Mouse (Mus musculus) yolk sac, embryonic 10.5 days (tissue): ENCODE measurements at regions not wholly inside any gene's neighbourhood (a gene's known extent, or its start where the extent isn't known, plus 50 kb on each side); places are given as distances from the start of the nearest gene placed in this dataset.

ENCODE experiments used
- DNase-seq: peaks from one replicate; pipeline ENCODE4 v3.0.0-alpha.2; 2017; ENCODE audit warnings: low spot score

DNA sequence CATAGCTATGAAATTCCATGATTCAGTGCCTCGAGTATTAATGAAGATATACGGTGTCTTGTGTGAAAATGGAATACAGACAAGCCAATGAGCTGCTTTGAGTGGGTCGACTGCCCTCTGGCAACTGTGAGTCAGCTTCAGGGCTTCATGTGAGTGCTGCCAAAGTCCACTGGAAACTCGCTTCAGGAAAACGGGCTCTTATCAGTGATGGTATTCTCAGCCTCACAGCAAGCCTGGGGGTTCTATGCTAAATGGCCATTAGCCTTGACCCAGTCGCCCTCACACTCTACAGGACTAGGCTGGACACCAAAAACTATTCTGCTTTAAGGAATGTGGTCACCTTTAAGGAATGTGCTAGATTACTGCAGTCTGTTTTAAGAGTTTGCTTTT is 477.8 kb downstream of the Efnb2 start:
- peak; percentile 26 for DNase-seq

DNA sequence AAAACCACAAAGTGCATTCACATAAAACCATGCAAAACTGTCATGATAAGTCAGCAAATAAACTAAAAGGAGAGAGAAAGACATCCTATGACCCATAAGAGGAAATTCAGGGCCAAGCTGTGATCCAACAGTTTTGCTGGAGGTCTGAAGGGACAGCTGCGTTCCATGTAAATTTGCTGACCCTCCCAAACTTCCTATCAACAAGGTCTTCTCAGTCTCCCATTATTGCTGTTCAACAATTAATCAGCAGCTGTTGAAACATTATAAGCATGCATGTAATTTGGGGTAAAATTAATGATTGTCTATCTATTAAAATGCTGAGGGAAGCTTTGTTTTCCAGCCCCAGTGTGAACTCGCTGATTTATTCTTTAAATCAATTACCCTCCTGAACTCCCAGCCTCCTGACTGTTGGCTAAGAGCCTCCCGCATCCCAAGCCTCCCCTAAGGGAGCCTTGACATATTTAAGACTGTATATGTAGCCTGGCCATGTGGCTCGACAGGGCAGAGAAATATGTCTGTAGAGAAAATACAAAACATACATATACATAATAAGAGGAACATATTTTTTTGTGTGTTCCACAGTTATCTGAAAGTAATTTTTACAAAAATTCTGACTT is 478.3 kb downstream of the Efnb2 start:
- no peak for DNase-seq

DNA sequence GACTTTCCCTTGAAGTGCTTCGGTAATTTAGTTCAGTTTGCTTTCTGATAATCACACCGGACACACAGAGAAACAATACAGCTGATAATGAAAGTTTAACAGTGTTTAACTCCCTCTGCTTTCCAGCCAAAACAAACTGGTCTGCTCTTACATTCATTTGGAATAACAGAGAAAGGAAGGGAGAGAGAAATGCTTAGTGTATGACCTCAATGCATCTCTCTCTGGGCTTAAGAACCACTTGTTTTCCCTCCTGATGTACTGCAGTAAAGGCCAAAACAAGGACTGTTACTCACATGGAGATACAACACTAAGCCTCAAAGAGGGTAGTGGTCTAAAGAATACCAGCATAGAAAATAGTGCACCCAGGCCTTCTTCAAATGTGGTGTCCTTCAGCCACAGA is 478.9 kb downstream of the Efnb2 start:
- no peak for DNase-seq

DNA sequence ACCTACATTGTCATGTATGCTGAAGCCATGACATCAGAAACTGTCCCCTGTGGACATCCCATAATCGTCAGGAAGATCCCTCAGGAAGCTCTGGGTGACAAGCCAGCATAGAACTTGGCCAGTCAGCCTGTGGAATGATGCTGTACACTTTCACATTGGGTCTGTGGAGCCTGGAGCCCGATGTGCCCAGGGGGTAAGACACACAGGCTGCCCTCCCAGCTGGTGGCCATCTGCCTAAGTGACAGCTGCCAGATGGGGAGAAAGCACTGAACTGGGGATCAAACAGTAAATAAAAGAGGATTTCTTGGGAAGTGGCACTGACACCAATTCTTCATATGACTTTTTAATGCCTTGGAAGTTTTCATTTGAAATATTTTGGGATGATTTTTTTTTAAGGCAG is 486.8 kb downstream of the Efnb2 start:
- no peak for DNase-seq

DNA sequence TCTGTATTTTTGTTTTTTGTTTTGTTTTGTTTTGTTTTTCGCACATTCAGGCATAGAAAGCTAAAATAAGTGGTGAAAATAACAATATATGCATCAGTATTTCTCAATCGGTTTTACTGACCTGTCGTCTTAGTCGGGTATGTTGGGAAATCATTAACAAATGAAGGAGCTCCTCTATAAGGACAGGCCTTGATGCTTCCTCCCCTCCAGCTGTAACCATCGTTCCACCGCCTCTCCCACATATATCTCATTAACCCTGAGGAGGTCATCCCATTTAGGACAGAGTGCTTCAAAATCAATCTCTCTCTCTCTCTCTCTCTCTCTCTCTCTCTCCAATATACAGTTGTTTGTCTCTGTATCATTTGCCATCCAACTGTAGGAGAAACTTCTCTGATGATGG is 492.4 kb downstream of the Efnb2 start:
- no peak for DNase-seq

DNA sequence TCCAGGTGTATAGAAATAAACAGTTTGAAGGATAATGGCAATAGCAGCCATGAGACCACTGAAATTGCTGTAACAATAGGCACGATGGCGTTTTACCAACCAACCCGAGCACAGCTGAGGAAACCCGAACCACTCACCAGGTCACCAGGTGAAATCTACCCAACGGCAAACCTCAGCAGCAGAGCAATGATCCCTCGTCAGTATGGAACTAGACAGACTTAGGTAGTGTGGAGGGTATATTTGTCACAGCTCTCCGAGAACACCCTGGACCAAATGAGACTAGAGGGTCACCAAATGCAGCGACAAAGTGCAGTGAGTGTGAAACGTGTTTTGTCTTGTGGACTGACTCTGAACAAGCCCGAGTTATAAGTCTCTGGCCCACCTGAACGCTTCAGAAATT is 492.8 kb downstream of the Efnb2 start:
- DNase-seq, result no peak

DNA sequence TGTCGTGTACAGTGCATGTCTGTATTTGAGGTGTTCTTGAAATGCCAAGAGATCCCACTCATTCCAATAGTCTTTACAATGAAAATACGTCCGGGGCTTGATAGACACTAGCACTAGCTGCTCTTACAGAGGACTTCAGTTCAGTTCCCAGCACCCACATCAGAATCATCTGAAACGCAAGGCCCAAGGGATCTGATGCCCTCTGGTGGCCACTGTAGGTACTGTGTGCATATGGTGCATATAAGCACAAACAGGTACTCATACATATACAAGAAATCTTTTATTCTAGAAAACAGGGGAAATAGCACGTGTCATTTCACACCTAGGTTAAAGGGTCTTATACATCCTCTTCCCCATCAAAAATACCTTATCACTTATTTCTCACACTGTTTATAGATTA is 513.5 kb downstream of the Efnb2 start:
- no peak for DNase-seq

DNA sequence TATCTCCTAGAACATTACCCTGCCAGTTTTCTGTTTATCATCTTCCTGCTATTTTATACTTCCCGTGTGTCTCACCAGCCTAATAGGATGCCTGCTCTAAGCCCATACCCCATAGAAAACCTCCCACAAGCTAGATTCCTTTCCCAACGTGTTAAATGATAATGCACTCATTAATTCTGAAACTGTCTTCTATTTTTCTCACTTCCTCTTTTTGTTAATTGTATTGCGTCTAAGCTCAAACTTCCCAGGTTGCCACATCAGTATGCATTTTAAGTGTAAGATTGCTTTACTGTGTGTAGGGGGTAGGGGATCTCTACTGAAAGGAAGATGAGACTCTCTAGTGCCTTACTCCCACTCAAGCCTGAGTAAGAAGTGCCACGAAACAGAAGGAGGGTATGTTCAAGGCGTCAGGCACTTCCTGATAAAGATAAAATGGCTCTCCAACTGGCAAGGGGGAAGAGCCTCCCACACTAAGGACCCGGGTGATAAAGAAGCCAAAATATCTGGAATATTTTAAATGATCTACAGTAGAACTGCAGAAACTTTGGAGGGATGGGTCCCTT is 518.0 kb downstream of the Efnb2 start:
- no peak for DNase-seq

DNA sequence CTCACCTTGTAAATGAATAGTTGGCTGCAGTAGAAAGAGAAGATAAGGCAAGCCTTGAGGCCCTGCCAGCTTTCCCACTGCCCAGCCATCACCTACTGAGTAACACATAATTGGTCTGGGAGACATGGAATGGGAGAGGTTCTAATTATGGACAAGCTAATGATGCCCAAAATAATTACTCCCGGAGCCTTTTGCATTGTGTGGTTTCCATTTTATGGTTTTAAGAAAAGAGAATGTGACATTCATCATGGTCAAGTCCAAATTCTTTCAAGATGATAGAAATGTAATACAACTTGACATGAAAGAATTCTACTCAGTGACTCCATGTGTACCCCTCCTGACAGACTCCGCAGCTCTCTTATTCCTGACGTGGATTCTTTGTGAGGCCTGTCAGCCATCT is 518.6 kb downstream of the Efnb2 start:
- no peak for DNase-seq

DNA sequence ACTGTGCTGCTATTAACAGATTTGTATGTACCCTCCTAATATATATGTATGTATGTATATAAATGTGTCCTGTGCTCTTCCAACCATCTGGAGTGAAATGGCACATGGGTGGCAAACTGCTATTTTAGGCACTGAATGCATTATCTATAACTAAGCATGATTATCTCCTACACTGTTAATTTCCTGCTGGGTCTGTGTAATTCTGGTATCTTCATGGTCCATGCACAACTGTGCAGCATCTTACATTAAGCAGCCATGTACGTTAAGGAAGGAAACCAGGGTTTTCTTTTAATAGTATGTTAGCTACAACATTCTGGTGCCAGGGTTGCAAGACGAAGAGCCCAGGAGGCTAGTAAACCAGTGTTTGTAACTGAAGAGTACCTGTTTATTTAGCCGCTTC is 521.3 kb downstream of the Efnb2 start:
- no peak for DNase-seq

DNA sequence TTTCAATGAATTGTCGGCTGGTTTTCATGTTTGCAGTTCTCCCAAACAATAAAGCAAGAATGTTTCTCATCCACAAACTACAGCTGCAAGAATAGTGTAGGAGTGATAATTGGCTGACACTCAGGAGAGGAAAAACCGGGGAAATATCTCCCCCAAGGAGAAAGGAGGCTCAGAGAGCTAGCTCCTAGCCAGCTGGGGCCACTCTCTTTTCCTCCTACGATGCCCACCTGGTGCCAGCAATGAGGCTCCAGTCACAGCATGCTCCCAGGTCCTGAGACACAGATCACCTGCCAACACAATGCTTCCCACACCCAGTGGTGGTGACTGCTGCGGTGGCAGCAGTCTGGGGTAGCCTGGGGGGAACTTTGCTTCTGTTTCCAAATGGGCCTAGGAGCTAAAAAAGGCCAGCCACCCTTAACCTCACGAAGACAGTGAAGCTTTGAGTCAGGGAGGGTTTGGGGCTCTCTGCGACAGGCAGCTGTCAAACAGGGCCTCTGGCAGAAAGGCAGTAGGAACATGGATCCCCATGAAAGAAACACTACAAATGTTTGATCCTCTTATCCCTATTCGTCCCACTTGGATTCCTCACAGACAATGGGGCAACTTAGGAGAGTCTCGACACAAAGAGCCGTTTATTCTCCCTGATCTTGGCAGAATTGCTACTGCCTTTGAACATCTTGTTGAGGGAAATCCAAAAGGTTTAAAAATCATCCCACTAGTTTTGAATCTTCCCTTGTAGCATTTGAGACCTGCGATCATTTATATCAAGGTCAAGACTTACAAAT is 527.8 kb downstream of the Efnb2 start:
- DNase-seq, result no peak

DNA sequence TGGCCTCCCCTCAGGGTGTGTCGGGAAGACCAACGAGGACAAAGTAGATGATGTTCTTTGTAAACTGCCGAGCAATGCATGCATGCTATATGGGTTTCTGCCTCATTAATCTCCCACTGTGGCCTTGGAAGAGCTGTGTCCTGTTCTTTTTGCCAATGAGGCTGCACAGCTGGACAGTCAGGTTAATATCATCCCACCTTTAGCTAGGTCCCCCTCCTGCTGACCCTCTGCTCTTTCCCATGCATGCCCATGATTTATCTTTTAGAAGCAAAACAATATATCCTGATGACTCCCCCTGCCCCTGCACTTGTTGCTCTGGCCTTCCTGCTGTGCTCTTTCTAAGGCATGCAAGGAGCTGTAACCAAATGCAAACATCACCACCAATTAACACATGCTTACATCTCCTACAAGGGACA is 529.1 kb downstream of the Efnb2 start:
- no peak for DNase-seq

DNA sequence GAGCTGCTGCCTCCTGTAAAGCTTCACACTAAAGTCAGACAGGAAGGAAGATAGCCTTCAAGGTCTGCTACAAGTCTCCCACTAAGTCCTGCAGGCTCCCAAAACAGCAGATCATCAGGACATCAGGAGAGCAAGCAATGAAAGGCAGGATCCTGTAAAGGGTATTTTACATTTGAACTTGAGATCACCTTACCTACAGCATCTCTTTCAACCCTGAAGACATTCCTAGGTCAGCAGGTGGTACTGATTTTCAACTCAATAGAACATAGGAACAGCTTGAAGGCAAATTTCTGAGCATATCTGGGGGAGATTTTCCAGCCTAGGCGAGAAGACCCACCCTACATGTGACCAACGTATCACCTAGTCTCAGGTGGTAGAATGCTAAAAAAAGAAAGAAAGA is 530.2 kb downstream of the Efnb2 start:
- DNase-seq, result no peak

DNA sequence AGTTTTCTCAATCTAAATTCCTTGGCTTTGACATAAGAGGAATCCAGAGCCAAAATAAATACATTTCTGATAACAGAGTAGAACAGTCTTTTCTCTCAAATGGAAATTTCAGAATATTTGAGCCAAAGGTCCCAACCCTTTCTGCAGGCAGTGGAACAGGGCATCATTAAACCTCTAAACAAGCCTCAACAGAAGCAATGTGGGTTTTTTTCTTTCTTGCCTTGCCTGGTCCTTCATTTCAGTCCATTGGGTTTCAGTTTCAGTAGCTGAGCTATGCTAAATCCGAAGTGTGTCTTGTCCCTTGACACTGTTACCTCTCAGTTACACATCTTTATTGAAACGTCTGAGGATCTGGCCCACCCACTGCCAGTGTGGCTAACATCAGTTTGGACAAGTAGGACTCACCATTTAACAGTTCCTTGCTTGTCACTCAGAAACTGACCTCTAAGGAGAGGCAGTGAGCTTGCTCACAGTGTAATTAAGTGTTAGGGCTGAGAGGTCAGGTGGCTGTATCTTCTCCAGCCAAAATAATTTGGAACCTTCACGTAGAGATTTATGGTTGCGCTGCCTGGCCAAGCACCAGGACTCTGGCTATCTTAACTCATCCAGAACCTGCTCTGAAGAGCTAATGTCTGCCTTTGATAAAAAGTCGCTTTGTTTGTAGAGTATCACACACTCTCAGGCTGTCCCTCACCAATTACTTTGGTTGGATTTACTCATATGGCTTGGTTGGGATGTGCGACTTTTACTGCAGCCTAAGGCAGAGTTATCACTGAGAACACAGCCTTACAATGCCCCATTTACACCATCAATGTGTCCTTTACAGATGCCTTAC is 545.2 kb downstream of the Efnb2 start:
- DNase-seq, result no peak

DNA sequence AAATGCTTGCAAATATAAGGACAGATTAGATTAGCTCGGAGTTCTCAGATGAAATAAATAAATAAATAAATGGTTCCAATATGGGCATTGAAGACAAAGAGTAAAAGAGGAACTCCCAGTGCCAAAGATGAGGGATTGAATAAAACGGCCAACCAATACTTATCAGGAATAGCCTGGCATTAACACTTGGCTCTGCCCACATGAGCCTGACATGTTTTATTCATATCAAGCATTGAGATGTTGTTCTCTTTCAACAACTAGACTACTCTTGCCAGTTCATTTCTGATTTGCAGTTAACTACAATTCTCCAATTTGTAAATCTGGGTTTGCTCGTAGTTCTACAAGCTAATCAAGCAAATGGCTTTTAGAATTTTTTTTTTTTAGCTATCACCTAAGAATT is 546.4 kb downstream of the Efnb2 start:
- DNase-seq, result no peak

DNA sequence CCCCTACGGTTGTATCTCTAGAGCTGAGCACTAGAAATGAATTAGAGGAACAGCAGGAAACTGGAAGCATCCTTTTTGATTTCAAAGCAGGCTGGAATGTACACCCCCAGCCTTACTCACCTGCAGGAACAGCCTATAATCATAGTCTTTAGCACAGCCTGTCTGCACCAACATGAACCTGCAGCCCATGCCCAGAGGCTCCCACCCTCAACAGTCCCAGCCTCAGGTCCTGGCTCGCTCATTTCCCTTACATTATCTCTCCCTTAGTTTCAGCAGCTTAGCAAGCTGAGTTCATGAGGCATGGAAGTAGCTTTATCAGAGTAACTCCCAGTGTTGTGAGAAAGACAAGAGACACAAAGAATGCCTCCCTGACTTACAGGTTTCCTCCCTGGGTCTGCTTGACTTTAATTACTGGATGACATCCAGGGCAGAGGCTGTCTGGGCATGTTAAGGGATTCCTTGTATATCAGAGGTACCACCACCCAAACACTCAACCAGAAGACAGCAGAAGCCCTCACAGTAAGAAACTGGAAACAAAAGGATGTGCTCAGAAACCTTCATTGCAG is 551.2 kb downstream of the Efnb2 start:
- no peak for DNase-seq

DNA sequence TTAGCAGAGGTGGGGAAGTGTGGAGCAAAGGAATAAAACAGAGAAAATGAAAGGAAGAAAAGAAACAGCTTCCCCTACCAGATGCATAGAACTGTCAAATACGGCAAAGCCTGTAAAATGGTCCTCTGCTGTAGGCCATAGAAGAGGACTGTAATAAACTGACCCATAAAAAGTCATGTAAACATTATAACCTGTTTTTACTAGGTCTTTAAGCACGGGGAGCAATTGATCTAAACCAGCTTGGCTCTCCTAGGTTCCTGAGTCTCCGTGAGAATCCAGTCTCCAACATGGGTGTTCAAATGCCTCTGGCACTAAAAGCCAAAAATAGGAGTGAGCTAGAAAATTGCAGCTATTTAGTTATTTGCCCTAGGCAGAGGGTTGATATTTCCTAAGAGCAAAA is 557.5 kb downstream of the Efnb2 start:
- no peak for DNase-seq

DNA sequence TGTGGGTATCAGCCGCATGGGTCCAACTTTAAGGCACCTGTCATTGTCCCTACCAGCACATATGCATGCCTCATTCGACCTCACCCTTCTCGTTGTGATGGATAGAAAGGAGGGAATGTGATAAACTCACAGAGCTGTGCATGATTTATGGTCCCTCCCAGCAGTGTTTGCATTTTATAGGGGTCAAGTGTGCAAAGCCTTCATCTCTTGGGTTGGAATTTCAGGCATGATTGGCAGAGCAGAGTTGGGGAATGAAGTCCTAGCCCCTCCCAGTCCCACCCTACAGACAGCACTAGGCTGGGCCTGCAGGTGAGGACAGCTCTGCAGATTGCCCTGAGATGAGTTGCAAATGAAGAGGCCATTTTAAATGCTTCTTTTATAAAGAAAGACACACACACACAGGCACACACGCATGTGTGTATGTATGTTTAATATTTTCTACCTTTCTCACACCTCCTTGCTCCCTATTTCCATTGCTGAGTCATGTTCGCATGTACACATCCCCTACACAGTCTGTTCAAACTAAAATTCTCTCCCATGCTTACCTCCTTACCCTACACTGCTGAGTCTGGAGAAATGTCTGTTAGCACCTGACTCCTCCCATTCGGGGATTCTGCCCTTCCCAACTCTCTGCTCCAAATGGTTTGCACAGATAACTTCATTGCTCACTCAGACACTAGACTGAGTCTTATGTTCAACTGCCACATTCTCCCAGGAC is 558.9 kb downstream of the Efnb2 start:
- no peak for DNase-seq

DNA sequence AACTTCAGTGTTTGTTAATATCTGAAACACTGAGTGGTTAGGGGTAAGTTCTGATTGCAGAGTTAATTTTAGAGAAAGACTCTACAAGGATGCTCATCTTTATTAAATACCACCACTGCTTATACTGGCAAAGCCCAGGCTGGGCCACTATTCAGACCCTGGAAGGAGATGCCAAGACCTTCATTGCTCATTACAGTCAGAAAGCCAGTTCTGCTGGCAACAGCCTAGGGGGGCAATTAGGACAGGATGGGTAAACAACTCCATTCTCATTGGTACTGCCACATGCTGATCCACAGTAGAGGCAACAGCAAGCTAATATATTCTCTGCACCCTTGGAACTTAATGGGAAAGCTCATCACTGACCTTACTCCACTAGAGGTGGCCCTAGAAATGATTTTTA is 568.5 kb downstream of the Efnb2 start:
- no peak for DNase-seq

DNA sequence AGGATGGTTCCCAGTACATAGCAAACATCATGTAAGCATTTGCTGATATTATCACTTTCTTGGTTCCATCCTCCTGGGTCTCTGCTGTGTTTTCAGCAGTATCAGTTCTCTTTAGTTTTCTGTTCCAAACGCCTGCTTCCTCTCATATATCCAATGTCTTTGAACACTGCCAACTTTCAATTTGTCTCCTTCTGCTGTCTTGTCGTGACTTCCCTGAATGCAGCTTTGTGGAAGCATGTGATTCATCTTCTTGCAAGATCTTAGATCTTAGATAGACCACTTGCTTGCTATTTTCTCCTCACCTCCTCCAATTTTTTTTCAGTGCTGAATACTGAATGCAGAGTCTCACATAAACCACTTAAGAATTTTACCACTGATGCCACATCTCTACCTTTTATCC is 576.4 kb downstream of the Efnb2 start:
- no peak for DNase-seq

DNA sequence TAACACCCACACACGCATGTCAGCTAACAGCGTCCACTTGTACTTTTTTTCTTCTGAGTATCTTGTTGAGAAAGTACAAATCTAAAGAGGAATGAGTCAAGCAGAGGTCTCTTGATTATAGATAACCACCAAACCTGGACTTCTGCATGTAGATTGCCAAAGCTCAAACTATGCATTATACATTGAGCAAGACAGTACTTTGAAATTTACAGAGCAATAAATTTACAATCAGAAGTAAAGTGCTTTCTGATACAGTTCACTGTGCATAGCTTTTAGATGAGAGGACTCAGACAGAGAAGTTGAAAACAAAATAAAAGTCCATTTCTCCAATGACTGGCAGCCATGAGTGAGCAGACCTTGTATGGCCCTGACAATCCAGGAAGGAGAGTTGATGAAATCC is 597.0 kb downstream of the Efnb2 start:
- no peak for DNase-seq
